Mouse (Mus musculus) 3134 (cell line): ENCODE results near the gene Nhlrc3.

Source experiments
- DNase-seq: peaks from one replicate; pipeline ENCODE4 v3.0.0-alpha.2; 2011; ENCODE audit warnings: low spot score; ENCODE audit not compliant: insufficient read length; ENCODE audit errors: extremely low read depth

The Nhlrc3 gene

GRCm38 (mm10) chr3:53454984-53455383 lies 8.1 kb downstream of the Nhlrc3 start:
- no peak for DNase-seq

GRCm38 (mm10) chr3:53454561-53454960 lies 8.6 kb downstream of the Nhlrc3 start:
- DNase-seq, result no peak

- no peak for DNase-seq
Measured at GRCm38 (mm10) chr3:53454005-53454404, 9.1 kb downstream of the Nhlrc3 start.

GRCm38 (mm10) chr3:53453346-53453745 lies 9.8 kb downstream of the Nhlrc3 start:
- DNase-seq, result no peak

- DNase-seq, result no peak
Measured at GRCm38 (mm10) chr3:53452351-53452750, 10.8 kb downstream of the Nhlrc3 start.

- no peak for DNase-seq
Measured at GRCm38 (mm10) chr3:53450666-53451065, 12.5 kb downstream of the Nhlrc3 start.

GRCm38 (mm10) chr3:53448208-53448607 lies 14.9 kb downstream of the Nhlrc3 start:
- DNase-seq, result peak; percentile 48

GRCm38 (mm10) chr3:53446801-53447200 lies 16.3 kb downstream of the Nhlrc3 start:
- DNase-seq, result no peak

- DNase-seq, result no peak
Measured at GRCm38 (mm10) chr3:53445540-53445939, 17.6 kb downstream of the Nhlrc3 start.

GRCm38 (mm10) chr3:53436550-53436949 lies 26.6 kb downstream of the Nhlrc3 start:
- no peak for DNase-seq

GRCm38 (mm10) chr3:53434610-53435009 lies 28.5 kb downstream of the Nhlrc3 start:
- DNase-seq, result no peak

- DNase-seq, result no peak
Measured at GRCm38 (mm10) chr3:53423576-53423975, 39.6 kb downstream of the Nhlrc3 start.

- DNase-seq, result no peak
Measured at GRCm38 (mm10) chr3:53422691-53423090, 40.4 kb downstream of the Nhlrc3 start.

GRCm38 (mm10) chr3:53421656-53422055 lies 41.5 kb downstream of the Nhlrc3 start:
- DNase-seq, result no peak

GRCm38 (mm10) chr3:53417701-53418100 lies 45.4 kb downstream of the Nhlrc3 start:
- no peak for DNase-seq

GRCm38 (mm10) chr3:53416036-53416506 lies 47.1 kb downstream of the Nhlrc3 start:
- no peak for DNase-seq

GRCm38 (mm10) chr3:53413959-53414358 lies 49.2 kb downstream of the Nhlrc3 start:
- no peak for DNase-seq

GRCm38 (mm10) chr3:53413465-53413864 lies 49.7 kb downstream of the Nhlrc3 start:
- no peak for DNase-seq

GRCm38 (mm10) chr3:53412259-53412658 lies 50.9 kb downstream of the Nhlrc3 start:
- no peak for DNase-seq

- no peak for DNase-seq
Measured at GRCm38 (mm10) chr3:53410031-53410430, 53.1 kb downstream of the Nhlrc3 start.

- no peak for DNase-seq
Measured at GRCm38 (mm10) chr3:53407145-53407544, 56.0 kb downstream of the Nhlrc3 start.
